Mouse (Mus musculus): ENCODE results near the gene Tmem258.

Gene Tmem258

DNA sequence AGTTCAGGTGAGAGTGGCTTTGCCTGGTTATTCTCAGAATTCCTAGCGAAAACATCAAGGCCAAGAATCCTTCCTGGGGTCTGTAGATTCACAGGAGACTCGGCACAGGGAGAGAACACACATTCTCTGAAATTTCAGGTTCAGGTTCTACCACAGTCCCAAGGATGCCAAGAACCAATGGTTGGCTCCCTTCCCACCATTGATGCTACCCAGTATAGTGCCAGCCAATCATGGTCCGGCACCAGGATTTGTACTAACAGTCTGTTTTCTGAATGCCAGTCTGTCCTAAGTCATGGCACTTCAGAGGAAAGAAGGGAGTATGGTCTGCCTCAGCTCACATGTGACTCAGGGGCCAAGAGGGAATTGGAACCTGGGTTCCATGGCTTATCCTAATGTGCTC is 17.9 kb upstream of the Tmem258 start:
- DNase-seq, result peak; percentile 26 to 52

GRCm38 (mm10) chr19:10186569-10186968 is 17.2 kb upstream of the Tmem258 start:
- DNase-seq, result peak in 1 of 2 experiments; percentile 46

DNA sequence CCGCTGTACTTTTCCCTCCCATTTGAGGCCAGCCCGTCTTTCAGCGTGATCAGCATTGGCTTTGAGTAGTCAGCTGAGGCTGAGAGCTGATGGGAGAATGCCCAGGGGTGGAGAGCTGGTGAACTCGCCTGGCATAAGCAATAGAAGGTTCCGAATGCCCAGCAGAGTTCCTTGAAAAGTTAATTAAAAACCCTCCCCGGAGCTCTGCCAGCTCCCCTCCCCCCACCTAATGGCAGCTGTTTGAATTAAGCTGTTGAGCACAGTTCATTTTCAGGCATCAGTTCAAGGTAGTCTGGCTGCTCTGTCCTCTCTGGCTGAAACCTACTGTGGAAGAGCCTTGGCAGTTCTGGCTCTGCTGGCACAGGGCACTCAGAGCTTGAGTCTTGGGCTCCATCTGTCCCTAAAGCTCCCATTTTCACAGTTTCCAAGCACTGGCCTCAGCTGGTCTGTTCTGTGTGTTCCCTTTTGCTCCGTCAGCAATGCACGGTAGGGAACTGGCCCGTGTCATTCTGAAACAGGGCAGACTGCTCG is 15.5 kb upstream of the Tmem258 start:
- DNase-seq, result peak; percentile 83 to 88

- DNase-seq, result no peak
Measured at GRCm38 (mm10) chr19:10189022-10189421, 14.8 kb upstream of the Tmem258 start.

- DNase-seq, result no peak
Measured at GRCm38 (mm10) chr19:10189940-10190339, 13.9 kb upstream of the Tmem258 start.

- peak; percentile 85 to 90 for DNase-seq
Measured at GRCm38 (mm10) chr19:10190796-10191195, 13.0 kb upstream of the Tmem258 start.

DNA sequence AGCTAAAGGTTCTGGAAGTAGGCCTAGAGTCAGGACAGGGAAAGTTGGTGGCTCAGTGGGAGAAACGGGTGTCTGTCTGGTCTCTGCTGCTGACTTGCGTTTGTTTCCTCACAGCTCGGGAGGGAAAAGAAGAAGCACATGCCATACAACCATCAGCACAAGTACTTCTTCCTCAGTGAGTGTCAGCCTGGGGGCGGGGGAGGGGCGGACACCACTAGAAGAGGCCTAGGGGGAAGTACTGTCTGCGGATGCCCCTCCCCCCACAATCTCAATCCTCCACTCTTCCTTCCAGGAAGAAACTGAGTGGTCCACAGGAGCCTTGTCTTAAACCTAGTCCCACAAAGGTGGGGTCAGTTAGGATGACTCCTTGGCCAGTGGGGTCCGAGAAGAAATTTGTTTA is 12.5 kb upstream of the Tmem258 start:
- no peak for DNase-seq

DNA sequence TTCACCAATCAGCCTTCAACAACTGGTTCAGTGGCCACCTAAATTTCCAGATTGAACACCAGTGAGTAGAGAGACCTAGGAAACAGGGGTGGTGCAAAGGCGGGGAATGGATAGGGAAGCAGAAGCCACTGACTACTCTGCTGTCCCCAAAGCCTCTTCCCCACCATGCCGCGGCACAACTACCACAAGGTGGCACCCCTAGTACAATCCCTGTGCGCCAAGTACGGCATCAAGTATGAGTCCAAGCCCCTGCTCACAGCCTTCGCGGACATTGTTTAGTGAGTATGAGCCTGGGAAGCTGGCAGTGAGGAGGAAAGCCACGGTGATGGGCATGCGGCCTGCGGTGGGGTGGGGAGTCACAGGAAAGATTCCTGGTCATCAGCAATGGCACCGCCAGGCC is 9.5 kb upstream of the Tmem258 start:
- no peak for DNase-seq

- DNase-seq, result no peak
Measured at GRCm38 (mm10) chr19:10195252-10195651, 8.6 kb upstream of the Tmem258 start.

DNA sequence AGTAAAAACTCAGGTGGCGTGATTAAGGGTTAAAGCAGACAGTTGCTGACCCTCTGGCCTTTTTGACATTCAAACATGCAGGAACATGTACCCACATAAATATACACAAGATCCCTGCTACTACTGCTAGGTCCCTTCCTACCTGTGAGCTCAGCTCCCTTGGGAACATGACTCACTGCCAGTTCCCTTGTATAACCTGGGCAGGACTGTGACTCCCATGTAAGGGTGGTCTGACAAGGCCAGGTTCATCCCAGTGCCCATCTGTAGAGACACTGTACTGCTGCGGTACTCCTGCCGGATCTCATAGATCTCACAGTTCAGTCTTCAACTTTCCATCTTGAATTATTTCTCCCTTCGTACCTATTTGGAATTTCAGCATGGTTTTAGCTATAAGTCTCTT is 6.7 kb upstream of the Tmem258 start:
- DNase-seq, result no peak

DNA sequence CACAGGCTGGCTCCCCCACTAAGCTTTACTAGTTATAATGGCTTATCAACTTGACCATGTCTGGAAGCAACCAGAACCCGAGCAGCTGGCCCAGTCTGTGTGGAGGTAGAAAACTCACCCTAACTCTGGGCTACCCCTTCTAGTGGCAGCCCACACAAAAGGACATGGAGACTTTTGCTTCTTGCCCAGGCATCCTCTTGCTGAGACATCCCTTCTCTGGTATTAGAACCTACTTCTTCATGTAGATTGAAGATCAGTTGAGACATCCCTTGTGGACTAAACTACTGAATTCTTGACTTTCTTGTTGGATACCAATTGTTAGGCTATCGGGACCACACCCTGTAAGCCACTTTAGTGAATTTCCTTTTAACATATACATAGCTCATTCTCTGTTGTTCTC is 5.5 kb upstream of the Tmem258 start:
- DNase-seq, result no peak

- peak; percentile 85 to 93 for DNase-seq
Measured at GRCm38 (mm10) chr19:10198723-10199122, 5.1 kb upstream of the Tmem258 start.

- no peak for DNase-seq
Measured at GRCm38 (mm10) chr19:10203146-10203847, 517 bp upstream of the Tmem258 start.

GRCm38 (mm10) chr19:10204616-10205001 is 795 bp downstream of the Tmem258 start:
- peak; percentile 51 to 52 for DNase-seq

DNA sequence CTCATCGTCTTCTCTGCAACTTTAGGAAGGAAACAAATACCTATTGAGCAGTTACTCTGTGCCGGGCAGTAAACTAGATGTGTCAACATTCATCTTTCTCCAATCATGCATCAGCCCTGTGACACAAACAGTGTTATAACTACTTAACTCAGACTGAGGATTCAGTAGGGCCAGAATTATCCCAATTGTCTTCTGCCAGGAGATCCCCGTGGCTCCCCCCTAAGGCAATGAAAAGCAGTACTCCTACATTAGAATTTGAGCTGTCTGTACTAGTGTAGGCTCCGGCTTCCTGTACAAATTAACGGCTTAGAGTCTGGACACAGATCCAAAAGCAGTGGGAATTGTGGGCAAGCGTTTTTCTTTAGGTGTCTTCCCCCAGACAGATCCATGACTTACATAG is 1.2 kb downstream of the Tmem258 start:
- no peak for DNase-seq

DNA sequence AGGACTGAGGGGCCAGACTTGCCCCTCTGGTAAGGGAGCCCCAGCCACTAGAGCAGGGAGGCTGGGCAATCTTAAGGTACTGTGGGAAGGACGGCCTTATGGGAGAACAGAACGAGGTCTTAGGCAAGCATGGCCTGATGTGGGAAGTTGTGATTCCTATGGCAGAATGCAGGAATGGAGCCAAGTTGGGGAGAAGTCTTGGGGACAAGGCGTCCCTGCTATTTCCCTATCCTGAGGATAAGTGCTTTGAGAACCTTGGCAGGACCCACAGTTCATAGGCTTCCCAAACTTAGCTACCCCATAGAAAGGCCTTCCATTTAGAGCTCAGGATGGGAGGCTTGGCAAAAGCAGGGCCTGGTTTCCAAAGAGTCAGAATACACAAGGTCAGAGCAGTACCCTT is 5.0 kb downstream of the Tmem258 start:
- DNase-seq, result no peak

- DNase-seq, result no peak
Measured at GRCm38 (mm10) chr19:10210885-10211284, 7.1 kb downstream of the Tmem258 start.

DNA sequence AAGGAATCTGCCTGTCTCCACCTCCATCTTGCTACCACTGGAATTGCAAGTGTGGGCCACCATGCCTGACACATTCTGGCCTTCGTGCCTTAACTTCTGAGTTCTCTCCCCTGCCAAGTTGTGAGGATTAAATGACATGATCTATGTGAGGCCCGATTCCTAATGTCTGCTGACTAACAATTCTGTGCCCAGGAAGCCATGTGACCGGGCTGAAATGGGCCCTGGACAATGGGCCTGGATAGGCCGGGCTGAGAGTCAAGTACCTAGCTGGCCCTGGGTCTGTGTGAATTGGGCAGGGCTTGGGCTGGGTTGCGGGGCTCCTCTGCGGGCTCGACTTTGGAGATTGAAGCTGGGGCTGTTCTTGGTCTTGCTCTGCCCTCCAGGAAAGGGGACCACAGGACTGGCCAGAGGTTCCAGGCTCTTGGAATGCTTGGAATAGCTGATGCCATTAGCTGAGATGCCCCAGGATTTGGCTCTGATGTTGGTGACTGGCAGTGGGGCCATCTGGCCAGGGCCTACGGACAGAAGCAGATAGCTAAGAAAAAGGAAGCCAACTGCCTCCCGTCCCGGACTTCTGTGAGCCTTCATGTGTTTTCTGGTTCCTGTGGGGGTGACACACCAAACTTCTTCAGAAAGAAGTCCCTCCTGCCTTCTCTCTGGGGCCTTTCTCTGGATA is 10.1 kb downstream of the Tmem258 start:
- DNase-seq, result peak; percentile 32 to 50

DNA sequence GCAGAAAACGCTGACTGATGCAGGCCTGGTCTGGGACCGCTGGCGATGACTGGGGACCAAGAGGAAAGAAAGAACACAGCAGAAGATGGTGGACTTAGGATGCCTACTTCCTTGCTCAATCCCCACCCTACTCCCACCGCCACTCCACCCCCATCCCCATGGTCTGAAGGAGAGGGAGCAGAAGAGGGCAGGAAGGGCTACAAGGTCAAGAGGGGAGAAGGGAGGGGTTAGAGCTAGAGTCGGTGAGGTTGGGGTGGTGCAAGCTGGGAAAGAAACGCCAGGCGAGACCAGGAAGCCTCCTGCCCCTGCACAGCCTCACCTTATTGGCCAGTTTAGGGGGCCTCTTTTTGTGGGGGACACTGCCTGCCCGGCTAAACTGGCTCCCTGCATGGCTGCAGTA is 12.3 kb downstream of the Tmem258 start:
- DNase-seq, result no peak

- DNase-seq, result peak; percentile 58 to 69
Measured at GRCm38 (mm10) chr19:10219108-10219507, 15.3 kb downstream of the Tmem258 start.

- no peak for DNase-seq
Measured at GRCm38 (mm10) chr19:10219593-10219992, 15.8 kb downstream of the Tmem258 start.

DNA sequence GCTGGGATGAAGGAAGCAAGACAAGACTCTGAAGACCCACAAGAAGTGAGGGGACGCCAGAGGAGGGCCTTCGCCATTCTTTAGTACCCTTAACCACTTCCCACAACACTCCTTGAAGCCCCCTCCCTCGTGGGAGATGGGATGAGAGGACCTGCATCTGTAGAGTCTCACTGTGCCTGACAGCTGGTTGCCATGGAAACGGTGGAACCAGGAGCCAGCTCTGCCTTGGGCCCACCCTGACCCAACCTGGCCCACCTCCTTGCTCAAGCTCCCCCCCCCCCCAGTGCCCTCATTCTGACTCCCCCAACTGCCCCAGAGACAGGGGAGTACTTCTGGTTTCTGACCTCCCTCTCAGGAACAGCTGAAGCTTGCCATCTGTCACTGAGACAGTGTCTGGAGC is 17.8 kb downstream of the Tmem258 start:
- DNase-seq, result no peak

GRCm38 (mm10) chr19:10222656-10223055 is 18.8 kb downstream of the Tmem258 start:
- DNase-seq, result no peak

- DNase-seq, result no peak
Measured at GRCm38 (mm10) chr19:10223561-10223960, 19.7 kb downstream of the Tmem258 start.

All from cerebellum, postnatal 14 days (tissue).